Mouse (Mus musculus) 3134 (cell line): ENCODE data around the gene Lrrc26.

ENCODE experiments used
- DNase-seq: peaks from one replicate; pipeline ENCODE4 v3.0.0-alpha.2; 2011; ENCODE audit warnings: low spot score; ENCODE audit not compliant: insufficient read length; ENCODE audit errors: extremely low read depth

Gene Lrrc26

DNA sequence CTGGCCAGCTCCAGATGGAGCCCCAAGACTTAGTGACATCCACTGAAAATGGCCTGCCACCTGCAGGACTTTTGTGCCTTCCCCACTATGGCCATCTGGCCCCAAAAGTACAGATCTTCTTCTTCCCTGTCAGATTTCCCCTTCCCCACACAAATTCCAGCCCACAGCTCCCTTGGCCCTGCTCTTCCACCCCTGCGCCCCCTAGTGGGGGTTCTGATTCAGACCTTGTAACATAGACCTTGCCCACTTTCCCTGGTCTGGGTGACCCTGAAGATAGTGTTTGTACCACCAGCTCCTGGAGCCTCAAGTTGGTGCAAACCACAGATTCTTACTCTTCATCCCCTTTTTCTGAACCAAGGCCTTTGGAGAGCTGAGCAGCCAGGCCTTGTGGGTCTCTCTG, 3.1 kb downstream of the Lrrc26 start:
- no peak for DNase-seq

DNA sequence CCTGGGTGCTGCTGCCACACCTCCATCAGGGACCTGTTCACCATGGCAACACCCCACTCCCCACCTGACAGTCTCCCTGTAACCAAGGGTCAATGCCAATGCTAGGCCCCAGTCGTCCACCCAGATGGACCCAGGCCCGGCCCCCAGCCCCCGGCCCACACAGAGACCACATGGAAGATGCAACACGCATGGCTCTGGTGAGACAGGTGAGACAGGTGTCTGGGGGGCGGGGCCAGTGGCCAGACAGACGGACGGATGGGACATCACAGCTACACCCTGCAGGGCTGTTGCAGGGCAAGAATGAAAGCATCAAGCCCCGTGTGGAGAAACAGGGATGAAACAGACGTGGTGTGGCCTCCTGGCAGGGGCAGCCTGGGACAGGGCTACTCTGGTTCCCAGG, 4.0 kb downstream of the Lrrc26 start:
- no peak for DNase-seq

DNA sequence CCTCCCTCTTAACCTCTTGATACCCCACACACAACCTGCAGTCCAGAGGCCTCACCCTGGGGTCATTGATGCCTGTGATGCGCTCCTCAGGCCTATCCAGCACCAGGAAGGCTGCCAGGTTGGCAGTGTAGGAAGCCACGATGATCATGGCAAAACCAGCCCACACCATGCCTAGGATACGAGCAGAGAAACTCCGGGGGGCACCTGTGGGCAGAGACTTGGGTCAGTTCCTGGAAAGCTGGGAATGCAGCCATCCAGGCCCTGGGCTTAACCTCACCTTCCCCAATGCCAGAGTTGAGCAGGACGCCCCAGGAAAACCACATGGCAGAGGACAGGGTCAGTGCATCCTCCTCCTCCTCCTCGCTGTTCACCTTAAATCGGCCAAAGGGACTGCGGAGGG, 7.4 kb downstream of the Lrrc26 start:
- no peak for DNase-seq

DNA sequence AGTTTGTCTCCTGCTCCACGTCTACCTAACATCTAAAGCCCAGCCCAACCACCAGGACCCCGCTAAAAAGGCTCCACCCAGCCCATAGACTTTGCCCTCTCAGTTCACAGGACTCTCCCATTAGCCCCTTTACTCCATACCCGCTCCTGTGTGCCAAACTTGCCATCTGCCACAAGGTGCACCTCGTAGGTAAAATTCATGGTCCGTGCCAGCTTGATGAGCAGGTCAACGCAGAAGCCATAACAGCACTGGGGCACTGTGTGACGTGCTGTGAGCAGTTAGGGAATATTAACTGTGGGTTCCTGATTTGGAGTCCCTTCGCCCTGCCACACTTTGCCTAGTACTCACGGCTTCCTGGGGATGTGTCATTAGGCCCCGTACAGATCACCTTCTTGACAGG, 8.3 kb downstream of the Lrrc26 start:
- no peak for DNase-seq

DNA sequence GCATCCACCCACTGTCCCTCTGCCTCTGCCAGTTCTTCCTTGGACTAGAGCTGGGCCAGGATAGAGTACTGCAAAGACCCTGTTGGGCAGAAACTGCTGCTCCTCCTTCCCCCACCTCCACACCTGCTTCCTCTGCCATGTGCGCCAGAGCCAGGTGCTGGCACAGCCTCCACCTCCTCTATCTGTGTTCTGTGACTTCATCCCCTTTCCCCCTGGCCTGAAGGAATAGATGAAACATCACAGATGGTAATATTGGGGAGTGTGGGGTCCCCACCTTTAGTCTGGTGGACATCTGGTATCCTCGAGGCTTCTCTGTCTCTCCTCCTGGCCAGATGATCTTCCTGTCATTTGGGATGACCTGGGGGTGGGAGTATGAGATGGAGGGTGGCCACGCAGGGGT, 13.7 kb downstream of the Lrrc26 start:
- no peak for DNase-seq

DNA sequence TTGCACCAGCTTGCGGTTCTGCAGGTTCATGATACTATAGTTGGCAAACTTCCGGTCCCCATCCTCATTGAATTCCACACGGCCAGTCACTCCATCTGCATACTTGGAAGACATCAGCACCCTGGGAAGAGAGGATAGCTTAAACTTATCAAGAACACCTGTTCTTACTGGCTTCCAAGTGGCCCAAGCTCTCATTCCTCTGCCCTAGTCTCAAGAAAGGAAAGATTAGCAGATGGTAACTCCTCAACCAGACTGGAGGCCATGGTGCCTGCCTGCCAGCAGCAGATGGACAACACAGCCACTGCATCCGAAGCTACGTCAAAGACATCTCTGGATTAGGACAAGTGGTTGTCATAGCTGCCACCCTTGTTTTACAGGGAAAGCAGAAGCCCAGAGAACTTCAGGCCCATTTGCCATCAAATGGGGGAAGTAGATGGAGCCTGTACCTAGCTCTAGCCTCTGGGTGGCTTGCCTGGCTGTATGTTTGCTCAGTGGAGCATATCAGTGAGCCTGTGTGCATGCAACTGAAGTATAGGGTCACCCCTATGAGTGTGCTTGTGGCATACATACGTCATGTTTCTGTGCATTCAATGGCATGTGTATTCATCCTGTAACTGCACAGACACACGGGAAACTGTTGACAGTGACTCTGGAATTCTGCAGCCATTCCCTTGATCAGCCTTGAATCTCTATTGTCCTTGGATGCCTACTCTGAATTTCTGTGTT, 14.4 kb downstream of the Lrrc26 start:
- DNase-seq = no peak

DNA sequence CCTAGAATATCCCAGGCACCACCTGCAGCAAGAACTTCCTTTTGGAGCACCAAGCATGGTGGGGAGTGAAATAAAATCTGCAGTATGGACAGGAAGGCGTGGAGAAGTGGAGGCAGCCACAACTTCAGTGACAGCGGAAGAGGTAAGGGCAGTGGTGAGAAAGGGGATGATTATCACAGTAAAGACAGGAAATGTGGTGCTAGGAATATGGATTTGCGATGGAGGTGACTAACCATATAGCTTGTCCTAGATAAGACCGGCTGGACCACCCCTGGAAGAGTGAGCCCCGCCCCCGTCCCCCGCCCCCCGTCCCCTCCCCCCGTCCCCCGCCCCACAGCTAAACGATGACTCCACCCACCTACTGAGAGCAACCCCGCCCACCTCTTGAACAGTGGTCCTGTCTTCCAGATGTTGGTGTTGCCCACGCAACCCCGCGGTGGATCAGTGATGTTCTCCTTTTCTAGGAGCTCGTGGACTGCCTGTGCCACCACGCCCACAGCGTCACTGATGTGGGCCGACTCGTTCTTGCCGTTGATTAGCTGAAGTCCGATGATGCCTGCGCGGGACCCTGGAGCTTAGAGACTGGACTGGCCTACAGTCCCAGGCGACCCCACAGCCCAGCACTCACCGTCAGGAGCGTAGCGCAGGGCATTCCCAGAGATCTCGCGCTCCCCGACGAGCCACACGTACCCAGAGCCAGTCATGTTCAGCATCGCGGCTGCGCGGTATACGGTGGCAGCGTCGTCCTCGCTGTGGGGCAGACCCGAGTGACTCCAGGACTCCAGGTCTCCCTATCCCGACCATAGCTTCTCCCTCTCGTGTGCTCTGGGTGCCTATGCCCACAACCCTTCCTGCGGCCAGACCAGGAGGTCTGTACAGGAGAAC, 15.2 kb downstream of the Lrrc26 start:
- no peak for DNase-seq

DNA sequence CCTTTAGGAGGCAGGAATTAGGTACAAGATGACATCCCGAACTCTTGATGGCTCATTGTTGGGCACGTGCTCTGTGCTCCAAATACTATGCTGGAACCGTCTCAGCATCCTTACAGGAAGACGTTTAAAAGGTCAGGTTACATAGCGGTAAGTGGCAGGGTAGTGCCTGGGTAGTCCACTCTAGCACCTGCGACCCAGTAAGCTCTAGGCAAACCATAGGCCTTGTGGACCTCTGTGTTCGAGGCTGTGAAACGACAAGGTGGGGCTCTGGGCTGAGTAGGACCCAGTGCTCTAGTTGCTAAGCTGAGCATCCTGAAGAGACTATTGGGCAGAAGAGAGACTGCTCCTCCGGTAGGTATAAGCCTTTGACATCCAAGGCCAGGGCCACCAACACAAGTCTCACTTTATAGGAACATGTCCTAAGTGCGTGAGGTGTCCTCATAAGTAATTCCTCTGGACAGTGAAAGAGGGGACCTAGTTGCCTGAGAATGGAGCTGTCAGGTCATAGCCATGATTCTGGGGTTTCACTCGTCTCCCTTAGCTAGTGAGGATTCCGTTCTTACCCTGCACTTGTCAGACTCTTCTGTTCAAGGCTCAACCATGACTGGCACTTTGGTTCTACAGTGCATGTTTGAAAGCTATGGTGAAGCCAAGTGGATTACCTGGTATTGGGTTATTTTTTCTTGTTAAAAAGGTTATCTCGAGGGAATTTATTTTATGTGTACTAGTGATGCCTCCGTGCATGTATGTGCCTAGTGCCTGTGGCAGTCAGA, 16.1 kb downstream of the Lrrc26 start:
- DNase-seq = no peak

DNA sequence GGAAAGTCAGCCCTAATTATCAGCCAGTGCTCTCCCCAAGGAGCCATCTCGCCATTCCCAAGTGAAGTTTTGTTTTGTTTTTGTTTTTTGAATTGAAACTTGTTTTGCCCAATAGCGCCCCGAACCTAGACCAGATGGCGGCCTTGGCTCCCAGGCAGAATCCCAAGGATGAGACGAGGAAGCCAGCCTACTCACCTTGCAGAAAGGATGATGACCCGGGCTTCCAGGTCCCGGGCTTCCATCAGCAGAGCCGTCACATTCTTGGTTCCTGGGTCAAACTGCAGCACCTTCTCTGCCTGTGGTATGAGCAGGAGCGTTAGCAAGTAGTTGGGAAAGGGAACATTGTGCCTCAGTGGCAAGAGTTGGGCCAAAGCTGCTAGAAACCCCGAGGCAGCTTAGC, 20.5 kb downstream of the Lrrc26 start:
- no peak for DNase-seq

DNA sequence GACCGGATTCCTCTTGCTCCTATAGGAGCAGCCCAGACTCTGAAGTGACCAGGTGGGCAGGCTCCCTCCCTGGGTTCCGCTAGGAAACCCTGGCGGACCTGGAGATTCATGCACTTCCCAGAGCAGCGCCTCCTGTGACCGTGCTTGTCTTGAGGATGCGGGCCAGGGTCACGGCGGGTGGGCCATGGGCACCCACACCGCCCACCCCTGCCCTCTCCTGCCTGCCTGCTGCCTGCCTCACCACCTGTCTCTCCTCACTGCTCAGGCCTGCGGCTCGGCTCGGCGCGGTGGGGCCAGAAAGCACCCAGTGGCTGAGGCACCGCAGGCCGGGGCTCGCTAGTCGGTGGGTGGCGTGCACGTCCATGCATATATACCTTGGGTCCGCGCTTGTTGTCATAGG, 21.3 kb downstream of the Lrrc26 start:
- DNase-seq = no peak

DNA sequence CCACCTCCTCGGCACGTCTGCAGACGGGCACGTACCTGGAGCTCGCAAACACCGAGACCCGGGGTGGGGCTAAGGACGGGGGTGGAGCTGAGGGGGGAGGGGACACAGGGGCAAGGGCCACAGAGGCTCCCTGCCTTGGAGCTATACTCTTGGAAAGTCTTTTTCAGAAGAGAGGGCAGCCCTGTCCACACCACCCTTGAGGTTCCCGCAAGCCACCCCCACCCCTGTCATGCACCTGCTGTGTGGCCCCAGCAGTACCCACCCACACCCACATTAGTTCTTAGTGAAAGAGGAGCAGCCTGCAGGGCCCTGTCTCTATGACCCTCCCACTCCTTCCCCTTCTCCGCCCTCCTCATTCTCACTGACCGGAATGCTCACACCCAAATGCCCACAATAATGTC, 21.8 kb downstream of the Lrrc26 start:
- no peak for DNase-seq

DNA sequence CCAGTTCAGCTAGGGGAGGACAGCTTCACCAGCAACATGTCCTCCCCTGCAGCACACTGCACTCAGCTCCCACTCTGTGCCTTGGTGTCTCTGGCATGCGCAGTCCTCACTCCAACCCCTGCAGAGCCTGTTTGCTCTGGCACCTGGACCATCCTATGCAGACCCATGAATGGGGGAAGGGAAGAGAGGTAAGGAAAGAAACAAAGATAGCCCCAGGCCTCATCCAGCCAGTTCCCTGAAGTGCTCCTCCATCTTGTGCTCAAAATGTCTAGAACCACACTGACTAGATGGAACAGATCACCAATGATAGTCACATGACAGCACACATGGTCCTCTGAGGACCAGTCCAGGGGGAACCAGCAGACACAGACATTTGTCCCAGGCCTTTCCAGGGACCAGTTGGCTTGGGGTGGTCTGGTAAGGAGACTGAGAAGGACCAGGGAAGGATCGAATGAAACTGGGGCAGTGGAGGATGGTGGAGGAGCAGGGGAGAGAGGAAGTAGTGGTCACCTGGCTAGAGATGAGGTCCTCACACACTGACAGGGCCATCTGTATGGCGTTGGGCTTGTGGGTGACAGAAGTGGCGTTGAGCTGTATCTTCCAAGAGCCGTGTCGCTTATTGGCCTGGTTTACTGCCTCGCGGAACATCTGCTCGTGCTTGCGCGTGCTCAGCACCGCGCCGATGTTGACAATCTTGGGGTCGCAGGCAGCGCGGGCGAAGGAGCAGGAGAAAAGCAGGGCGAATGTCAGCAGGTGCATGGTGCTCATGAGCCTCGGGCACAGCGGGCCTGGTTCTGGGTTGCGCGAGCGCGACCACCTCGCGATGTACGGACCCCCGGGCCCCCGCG, 28.6 kb downstream of the Lrrc26 start:
- DNase-seq = no peak

DNA sequence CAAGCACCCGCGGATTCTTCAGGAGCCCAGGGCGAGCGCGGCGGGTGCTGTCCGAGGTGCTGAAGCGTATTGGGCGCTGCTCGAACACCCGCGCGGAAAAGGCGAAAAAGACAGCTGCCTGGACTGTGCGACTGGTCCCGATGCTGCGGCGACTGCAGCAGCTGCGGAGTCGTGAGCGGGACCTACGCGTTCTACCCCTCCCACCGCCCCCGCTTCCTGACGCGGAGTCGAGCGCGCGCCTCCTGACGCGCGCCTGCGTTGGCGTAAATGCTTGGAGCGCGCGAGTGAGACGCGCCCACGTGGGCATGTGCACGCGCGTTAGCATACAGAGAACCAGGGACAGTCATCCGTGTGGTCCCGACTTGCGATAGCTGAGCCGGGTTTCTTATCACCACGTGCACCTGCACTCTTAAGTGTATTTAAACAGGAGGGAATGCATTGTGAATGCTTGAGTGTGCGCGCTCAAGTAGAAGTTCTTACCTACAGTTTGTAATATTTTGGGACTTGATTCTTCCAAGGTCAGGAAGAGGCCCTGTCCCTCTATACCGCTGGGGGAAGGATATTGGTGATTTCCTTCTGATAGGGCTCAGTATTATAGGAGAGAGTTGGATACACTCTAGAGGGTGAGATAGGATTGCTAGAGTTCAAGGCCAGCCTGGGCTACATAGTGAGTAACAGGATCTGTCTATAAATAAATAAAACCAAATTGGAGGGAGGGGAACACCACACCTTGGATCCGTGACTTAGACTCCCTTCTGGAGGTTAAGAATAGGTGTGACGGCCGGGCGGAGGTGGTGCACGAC, 29.5 kb downstream of the Lrrc26 start, which contains the start of gene Grin1:
Grin1 (minus strand) TSS at position 217 of the 803 bp plus-strand sequence.
- no peak for DNase-seq

DNA sequence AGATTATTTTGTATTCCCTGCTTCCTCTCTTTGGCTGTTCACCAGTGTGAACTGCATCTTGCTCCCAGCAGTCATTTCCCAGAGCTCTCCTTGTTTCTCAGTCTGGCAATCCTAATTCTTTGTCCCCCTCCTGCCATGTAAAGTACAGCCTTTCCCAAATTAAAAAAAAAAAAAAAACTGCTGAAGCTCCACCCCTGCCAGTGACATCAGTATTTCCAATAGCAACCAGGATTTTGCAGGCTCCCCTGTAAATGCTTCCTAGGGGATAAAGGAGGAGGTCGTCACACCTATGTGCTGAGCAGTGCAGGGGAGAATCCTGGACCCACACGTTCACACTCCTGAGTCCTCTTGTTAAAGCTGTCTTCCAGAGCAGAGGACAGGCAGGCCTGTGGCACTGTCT, 30.4 kb downstream of the Lrrc26 start:
- DNase-seq = no peak

DNA sequence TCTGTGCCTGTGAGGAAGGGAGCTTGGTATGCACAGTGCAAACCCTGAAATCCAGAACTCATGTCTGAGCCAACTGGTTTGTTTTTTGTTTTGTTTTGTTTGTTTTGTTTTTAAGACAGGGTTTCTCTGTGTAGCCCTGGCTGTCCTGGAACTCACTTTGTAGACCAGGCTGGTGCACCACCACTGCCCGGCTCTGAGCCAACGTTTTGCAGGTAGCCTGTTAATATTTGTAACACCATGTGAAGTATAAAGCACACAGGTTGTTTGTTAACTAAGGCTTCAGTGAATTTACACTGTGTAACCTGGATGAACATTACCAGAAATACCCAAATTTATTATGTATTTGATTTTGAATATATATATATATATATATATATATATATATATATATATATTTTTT, 36.3 kb downstream of the Lrrc26 start:
- DNase-seq = no peak

DNA sequence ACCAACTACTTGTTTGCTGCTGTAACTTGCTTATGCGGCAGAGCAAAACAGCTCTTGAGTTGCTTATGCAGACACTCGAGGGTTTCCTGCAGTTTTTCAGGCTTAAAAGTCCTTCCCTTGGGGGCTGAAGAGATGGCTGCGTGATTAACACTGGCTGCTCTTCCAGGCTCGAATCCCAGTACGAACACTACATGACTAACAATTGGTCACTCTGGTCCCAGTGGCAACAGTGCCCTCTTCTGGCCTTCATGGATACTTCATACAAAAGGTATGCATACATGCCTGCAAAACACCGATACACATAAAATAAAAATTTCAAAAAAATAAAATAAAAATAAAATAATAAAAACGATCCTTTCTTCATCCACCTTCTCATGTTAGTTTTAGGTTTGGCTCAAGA, 38.7 kb downstream of the Lrrc26 start:
- DNase-seq = no peak

DNA sequence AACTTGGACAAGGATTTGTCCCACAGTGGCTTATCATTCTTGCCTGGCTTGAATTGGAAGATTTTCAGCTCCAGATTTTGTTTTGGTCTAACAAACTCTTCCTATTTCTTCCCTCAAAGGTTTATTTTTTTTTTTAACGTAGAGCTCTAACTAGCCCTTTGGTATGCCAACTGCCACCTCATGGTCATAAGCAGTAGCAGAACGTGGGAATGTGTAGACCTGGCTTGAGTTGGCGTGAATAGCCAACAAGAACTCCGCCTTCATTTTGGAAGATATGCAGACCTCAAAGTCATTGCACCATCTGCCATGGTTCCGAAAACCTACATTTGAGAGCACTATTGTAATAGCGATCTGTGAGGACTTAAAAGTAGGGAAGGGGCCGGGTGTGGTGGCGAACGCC, 41.8 kb downstream of the Lrrc26 start:
- no peak for DNase-seq

DNA sequence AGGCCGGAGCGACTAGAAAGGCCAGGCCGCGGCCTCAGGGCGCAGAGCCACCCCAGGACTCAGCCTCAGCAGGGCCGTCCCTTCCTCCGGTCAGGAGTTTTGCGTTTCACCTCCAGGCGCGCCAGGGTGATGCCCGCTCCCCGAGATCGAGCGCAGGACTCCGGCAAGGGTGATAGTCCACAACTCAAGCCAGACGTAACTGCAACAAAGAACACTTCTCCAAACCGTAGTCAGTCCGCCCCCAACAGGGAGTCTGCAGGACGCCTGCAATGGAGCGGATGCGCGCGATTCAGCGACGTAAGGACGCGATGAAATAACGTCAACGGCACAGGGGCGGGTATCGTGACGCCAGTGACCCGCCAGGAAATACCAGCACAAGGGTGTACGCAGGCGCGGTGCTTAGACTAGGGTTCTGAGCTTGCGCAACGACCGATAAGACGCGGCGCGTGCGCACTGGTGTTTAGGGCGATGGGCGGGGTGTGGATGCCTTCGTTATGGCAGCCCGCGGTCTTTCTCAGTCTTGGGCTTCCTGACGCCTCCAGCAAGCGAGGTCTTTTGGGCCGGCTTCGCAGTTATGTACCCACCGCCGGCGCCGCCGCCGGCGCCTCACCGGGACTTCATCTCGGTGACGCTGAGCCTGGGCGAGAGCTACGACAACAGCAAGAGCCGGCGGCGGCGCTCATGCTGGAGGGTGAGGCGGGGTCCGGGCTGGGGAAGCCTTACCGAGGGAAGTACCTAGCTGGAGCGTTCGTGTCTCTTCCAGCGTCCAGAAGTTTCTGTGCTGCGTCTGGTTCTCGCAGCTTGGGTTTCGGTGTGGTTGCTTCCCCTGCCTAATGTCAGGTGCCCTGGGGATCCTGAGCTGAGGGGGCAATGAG, 42.8 kb downstream of the Lrrc26 start, which contains the start of gene Man1b1:
Man1b1 (plus strand) TSS at position 53 of the 875 bp plus-strand sequence.
- DNase-seq = peak; percentile 96

DNA sequence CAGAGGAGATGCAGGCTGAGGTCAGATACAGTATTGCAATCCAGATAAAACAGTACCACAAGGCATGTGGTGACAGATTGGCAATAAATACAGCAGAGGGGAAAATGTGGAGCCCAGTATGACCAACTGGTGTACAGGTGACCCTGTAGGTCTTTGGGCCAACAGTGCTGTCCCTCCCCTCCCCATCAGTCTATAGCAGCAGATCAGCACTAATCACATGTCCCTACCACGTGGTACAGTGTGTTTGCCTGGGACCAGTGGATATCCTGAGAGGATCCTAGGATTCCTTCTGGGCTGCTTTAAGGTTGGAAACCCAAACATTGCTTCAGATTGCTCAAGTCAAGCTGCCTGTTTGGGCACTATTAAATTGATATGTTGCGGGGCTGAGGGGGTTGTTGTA, 43.9 kb downstream of the Lrrc26 start:
- no peak for DNase-seq
